Mouse (Mus musculus): ENCODE measurements at regions not wholly inside any gene's neighbourhood (a gene's known extent, or its start where the extent isn't known, plus 50 kb on each side); places are given as distances from the start of the nearest gene placed in this dataset.

- DNase-seq = peak; percentile 74 to 81
These were observed 55.9 kb upstream of the Cnksr3 start for GRCm38 (mm10) chr10:7267903-7268302.

GRCm38 (mm10) chr10:7267106-7267505 is 55.1 kb upstream of the Cnksr3 start:
- DNase-seq = no peak

- DNase-seq = no peak
These were observed 53.4 kb upstream of the Cnksr3 start for GRCm38 (mm10) chr10:7265412-7265811.

- DNase-seq = no peak
These were observed 52.7 kb upstream of the Cnksr3 start for GRCm38 (mm10) chr10:7264721-7265120.
